Mouse (Mus musculus) heart, postnatal 0 days (tissue): ENCODE data around the gene Sema4c. TPM values are rescaled to one million over a fixed set of nuclear protein-coding genes. Genes with fewer than 3 reads are reported as not detected.

ENCODE experiments used
- ATAC-seq: fragments of 200-750 bp; cut with Nextera tagmentation; 2 replicates; pipeline ENCODE4 v1.8.0; 2017; ENCODE audit warnings: low read depth, moderate number of reproducible peaks, moderate library complexity; ENCODE audit not compliant: insufficient read depth
- DNase-seq: peaks from one replicate; pipeline ENCODE4 v3.0.0-alpha.2; 2016; ENCODE audit warnings: low spot score
- H3K27ac ChIP-seq: fragments of 300-500 bp; sonication (generic); 2 replicates; pipeline ENCODE4 v1.5.1; 2014; ENCODE audit warnings: low read depth, mild to moderate bottlenecking
- H3K27me3 ChIP-seq: fragments of 300-500 bp; sonication (generic); 2 replicates; pipeline ENCODE4 v1.6.1; 2014; ENCODE audit warnings: low read length, mixed read lengths; ENCODE audit not compliant: control insufficient read depth, insufficient read depth
- H3K36me3 ChIP-seq: fragments of 300-500 bp; sonication (generic); replicated peaks from 2 replicates; pipeline ENCODE4 v1.6.1; 2014; ENCODE audit warnings: low read length, mixed read lengths; ENCODE audit not compliant: control insufficient read depth, insufficient read depth
- H3K4me1 ChIP-seq: fragments of 300-500 bp; sonication (generic); 2 replicates; pipeline ENCODE4 v1.6.1; 2014; ENCODE audit warnings: antibody characterized with exemption; ENCODE audit not compliant: control insufficient read depth, insufficient read depth
- H3K4me2 ChIP-seq: fragments of 300-500 bp; sonication (generic); 2 replicates; pipeline ENCODE4 v1.6.1; 2014; ENCODE audit warnings: low read depth, mild to moderate bottlenecking, low read length, moderate library complexity
- H3K4me3 ChIP-seq: fragments of 300-500 bp; sonication (generic); 2 replicates; pipeline ENCODE4 v1.5.1; 2014; ENCODE audit warnings: low read depth, low read length
- H3K9ac ChIP-seq: fragments of 300-500 bp; sonication (generic); replicated peaks from 2 replicates; pipeline ENCODE4 v1.6.1; 2014; ENCODE audit warnings: low read depth, low read length, mixed read lengths
- H3K9me3 ChIP-seq: fragments of 300-500 bp; sonication (generic); replicated peaks from 2 replicates; pipeline ENCODE4 v1.6.1; 2016; ENCODE audit warnings: low read length; ENCODE audit not compliant: control insufficient read depth
- CTCF ChIP-seq: IDR thresholded peaks from 2 replicates; pipeline ENCODE4 v1.5.1; 2016; ENCODE audit warnings: antibody characterized with exemption, control low read depth, low read depth
- EP300 ChIP-seq: IDR thresholded peaks from 2 replicates; pipeline ENCODE4 v1.6.1; 2016; ENCODE audit warnings: antibody characterized with exemption, low read depth
- WGBS: fragments of 180-500 bp; shearing (Covaris S2); extraction: QIAGEN DNeasy Blood & Tissue Kit; methylation state at CpG from one replicate; pipeline ENCODE4 v1.1.7; 2014; 5-methylcytosine and 5-hydroxymethylcytosine counted together
- polyA plus RNA-seq: library from polyadenylated mRNA; unstranded; fragments of >200 nt; fragmentation: Nextera tagmentation; extraction: Ambion mirVana; gene quantifications from 2 replicates; pipeline ENCODE4 v1.2.1, GENCODE M21; 2015
- total RNA-seq: library from RNA; depleted of rRNA; stranded (reverse); fragments of >200 nt; gene quantifications from 2 replicates; pipeline ENCODE4 v1.2.3, GENCODE M21; 2014; ENCODE audit warnings: low replicate concordance

The Sema4c gene
- total and polyA plus RNA-seq, 2 experiments from 2014 or later: 5.7 to 13.2 TPM

- 20% methylated on average over 4 of the region's 4 CpGs for WGBS
- no peaks in the 10 kb centered on the region for H3K9me3 ChIP-seq
- H3K27me3 ChIP-seq: no peaks in the 10 kb centered on the region
- ATAC-seq (no peak), DNase-seq (peak; percentile 62)
- H3K4me3 ChIP-seq: 0 out of 2 replicates have a peak overlapping the region, but pooled peaks have one; percentile 83
- TF ChIP-seq EP300: no peak
- TF ChIP-seq CTCF: peak; percentile 21; the same call in 1 of the 2 replicates
- H3K27ac ChIP-seq: peak overlapping the region; percentile 95
- H3K4me2 ChIP-seq: peak overlapping the region; percentile 90
- peak overlapping the region; percentile 83 for H3K9ac ChIP-seq
- H3K36me3 ChIP-seq: peaks cover 6% of the 10 kb centered on the region
- peaks cover 29% of the 10 kb centered on the region; the same call in 1 of the 2 replicates for H3K4me1 ChIP-seq
Observed at GRCm38 (mm10) chr1:36559256-36559655, 1.1 kb upstream of the Sema4c start.

GRCm38 (mm10) chr1:36557457-36558011 lies 615 bp downstream of the Sema4c start:
- Histone ChIP-seq H3K36me3 (peaks cover 23% of the 10 kb centered on the region), H3K4me1 (peaks cover 22% of the 10 kb centered on the region; the same call in 1 of the 2 replicates), H3K4me2 (peak overlapping the region; percentile 90), H3K9ac (peak overlapping the region; percentile 83), H3K9me3 (no peaks in the 10 kb centered on the region), H3K27me3 (no peaks in the 10 kb centered on the region), H3K27ac (peak overlapping the region; percentile 95), H3K4me3 (peak overlapping the region; percentile 83)
- ATAC-seq (peak; percentile 71), DNase-seq (peak; percentile 83)
- TF ChIP-seq EP300 (no peak; the same call in 1 of the 2 replicates), CTCF (no peak)
- under 1% methylated on average over 47 of the region's 48 CpGs for WGBS

GRCm38 (mm10) chr1:36556553-36557456 lies 1.3 kb downstream of the Sema4c start:
- Histone ChIP-seq H3K36me3 (peaks cover 30% of the 10 kb centered on the region), H3K4me2 (peak overlapping the region; percentile 90), H3K27me3 (no peaks in the 10 kb centered on the region), H3K9ac (peak overlapping the region; percentile 83), H3K4me1 (peaks cover 14% of the 10 kb centered on the region; the same call in 1 of the 2 replicates), H3K27ac (peak overlapping the region; percentile 95), H3K4me3 (peak overlapping the region; percentile 83), H3K9me3 (no peaks in the 10 kb centered on the region)
- TF ChIP-seq CTCF: peak; percentile 75
- peak; percentile 59; the same call in 1 of the 2 replicates for TF ChIP-seq EP300
- ATAC-seq (peak; percentile 74), DNase-seq (peak; percentile 87)
- under 1% methylated on average over 52 of the region's 52 CpGs for WGBS

DNA sequence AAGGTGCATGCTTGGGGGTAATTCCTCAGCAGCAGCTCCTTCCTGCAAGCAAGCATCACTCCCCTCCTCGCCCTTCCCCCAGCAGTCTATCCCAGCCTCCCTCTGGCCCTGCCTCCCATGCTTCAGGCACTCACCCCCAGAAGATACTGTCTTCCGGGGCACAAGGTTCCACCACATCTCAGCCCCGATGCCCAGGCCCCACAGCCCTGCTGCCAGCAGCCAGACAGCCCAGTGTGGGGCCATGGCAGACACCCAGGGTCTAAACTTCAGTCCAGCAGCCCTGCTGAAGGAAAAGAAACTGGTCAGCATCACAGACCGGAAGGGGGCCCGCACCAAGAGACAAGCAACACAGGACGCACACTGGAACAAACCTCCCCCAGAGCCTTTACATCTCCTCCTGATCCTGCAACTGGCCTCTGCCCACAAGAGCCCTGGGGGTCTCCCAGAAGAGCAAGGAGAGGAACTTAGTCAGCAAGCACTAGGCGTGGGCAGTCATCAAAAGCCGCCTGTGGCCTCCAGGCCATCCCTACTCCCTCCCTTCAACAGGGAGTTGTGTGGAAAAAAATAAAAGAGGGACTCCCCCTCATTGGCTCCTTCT lies 2.3 kb downstream of the Sema4c start:
- WGBS: 8% methylated on average over 8 of the region's 8 CpGs
- no peaks in the 10 kb centered on the region for H3K9me3 ChIP-seq
- no peak for DNase-seq

More for the DNA sequence above, 2.3 kb downstream of the Sema4c start:
- Histone ChIP-seq H3K4me3 (peak overlapping the region; percentile 83), H3K27me3 (no peaks in the 10 kb centered on the region), H3K27ac (peak overlapping the region; percentile 95), H3K9ac (peak overlapping the region; percentile 83), H3K36me3 (peaks cover 39% of the 10 kb centered on the region), H3K4me2 (peak overlapping the region; percentile 90), H3K4me1 (peaks cover 12% of the 10 kb centered on the region; the same call in 1 of the 2 replicates)
- ATAC-seq: no peak
- TF ChIP-seq CTCF: no peak
- no peak for TF ChIP-seq EP300
